Mouse (Mus musculus): Measurements from ENCODE around the gene Cdh13.
"Not testable (repeated sequence)": the region's sequence is repeated elsewhere in the genome, so short reads cannot be mapped to it uniquely, and the experiment has no call there.

Cdh13 gene

GRCm38 (mm10) chr8:119284516-119284915 lies 1001.0 kb downstream of the Cdh13 start:
- peak; percentile 19 for DNase-seq

- DNase-seq = peak; percentile 92
These were observed 1001.4 kb downstream of the Cdh13 start for GRCm38 (mm10) chr8:119284920-119285319.

GRCm38 (mm10) chr8:119295477-119295876 lies 1011.9 kb downstream of the Cdh13 start:
- DNase-seq = no peak

- peak; percentile 21 for DNase-seq
These were observed 1014.2 kb downstream of the Cdh13 start for GRCm38 (mm10) chr8:119297752-119298151.

GRCm38 (mm10) chr8:119300335-119300734 lies 1016.8 kb downstream of the Cdh13 start:
- no peak for DNase-seq

GRCm38 (mm10) chr8:119304196-119304595 lies 1020.7 kb downstream of the Cdh13 start:
- DNase-seq = no peak

GRCm38 (mm10) chr8:119311412-119311811 lies 1027.9 kb downstream of the Cdh13 start:
- no peak for DNase-seq

- DNase-seq = no peak
These were observed 1039.7 kb downstream of the Cdh13 start for GRCm38 (mm10) chr8:119323215-119323614.

GRCm38 (mm10) chr8:119339546-119339945 lies 1056.0 kb downstream of the Cdh13 start:
- DNase-seq = no peak

GRCm38 (mm10) chr8:119343606-119344005 lies 1060.1 kb downstream of the Cdh13 start:
- DNase-seq = peak; percentile 37

GRCm38 (mm10) chr8:119344190-119344856 lies 1060.8 kb downstream of the Cdh13 start, which contains the start of gene Hsbp1:
Gene Hsbp1 (plus strand): TSS chr8:119344488.
- DNase-seq = peak; percentile 95

GRCm38 (mm10) chr8:119345029-119345682 lies 1061.6 kb downstream of the Cdh13 start:
- DNase-seq = peak; percentile 47

GRCm38 (mm10) chr8:119345683-119346075 lies 1062.1 kb downstream of the Cdh13 start:
- DNase-seq = peak; percentile 23

GRCm38 (mm10) chr8:119351647-119352046 lies 1068.1 kb downstream of the Cdh13 start:
- DNase-seq = no peak

- no peak for DNase-seq
These were observed 1069.6 kb downstream of the Cdh13 start for GRCm38 (mm10) chr8:119352977-119353658.

- no peak for DNase-seq
These were observed 1070.1 kb downstream of the Cdh13 start for GRCm38 (mm10) chr8:119353659-119354023.

- not testable (repeated sequence) for DNase-seq
These were observed 1073.1 kb downstream of the Cdh13 start for GRCm38 (mm10) chr8:119356631-119357030.

- DNase-seq = no peak
These were observed 1074.6 kb downstream of the Cdh13 start for GRCm38 (mm10) chr8:119358175-119358574.

- no peak for DNase-seq
These were observed 1075.3 kb downstream of the Cdh13 start for GRCm38 (mm10) chr8:119358836-119359235.

- no peak for DNase-seq
These were observed 1077.3 kb downstream of the Cdh13 start for GRCm38 (mm10) chr8:119360686-119361295.
